Mouse (Mus musculus) hindbrain, embryonic 11.5 days (tissue): ENCODE results near the gene Dnajc13. TPM values are rescaled to one million over a fixed set of nuclear protein-coding genes. Genes with fewer than 3 reads are reported as not detected.

ENCODE experiments used
- ATAC-seq: fragments of 200-750 bp; cut with Nextera tagmentation; 2 replicates; pipeline ENCODE4 v1.8.0; 2017; ENCODE audit warnings: mild to moderate bottlenecking, moderate TSS enrichment, moderate library complexity; ENCODE audit not compliant: low FRiP score
- DNase-seq: peaks from one replicate; pipeline ENCODE4 v3.0.0-alpha.2; 2015; ENCODE audit warnings: low spot score
- H3K27ac ChIP-seq: fragments of 300-500 bp; sonication (generic); 2 replicates; pipeline ENCODE4 v1.5.1; 2014; ENCODE audit warnings: mild to moderate bottlenecking, low read depth, low read length
- H3K27me3 ChIP-seq: fragments of 300-500 bp; sonication (generic); 2 replicates; pipeline ENCODE4 v1.6.1; 2014; ENCODE audit warnings: mild to moderate bottlenecking, low read length, moderate library complexity, mixed read lengths; ENCODE audit not compliant: control insufficient read depth, insufficient read depth
- H3K36me3 ChIP-seq: fragments of 300-500 bp; sonication (generic); 2 replicates; pipeline ENCODE4 v1.6.1; 2014; ENCODE audit warnings: mild to moderate bottlenecking, low read length, moderate library complexity, mixed read lengths; ENCODE audit not compliant: control insufficient read depth, insufficient read depth
- H3K4me1 ChIP-seq: fragments of 300-500 bp; sonication (generic); replicated peaks from 2 replicates; pipeline ENCODE4 v1.6.1; 2014; ENCODE audit warnings: low read length, mixed read lengths; ENCODE audit not compliant: control insufficient read depth, insufficient read depth
- H3K4me2 ChIP-seq: fragments of 300-500 bp; sonication (generic); replicated peaks from 2 replicates; pipeline ENCODE4 v1.6.1; 2014; ENCODE audit warnings: mild to moderate bottlenecking, low read depth, low read length
- H3K4me3 ChIP-seq: fragments of 300-500 bp; sonication (generic); 2 replicates; pipeline ENCODE4 v1.5.1; 2014; ENCODE audit warnings: low read depth, low read length
- H3K9ac ChIP-seq: fragments of 300-500 bp; sonication (generic); 2 replicates; pipeline ENCODE4 v1.6.1; 2014; ENCODE audit warnings: low read depth, low read length
- H3K9me3 ChIP-seq: fragments of 300-500 bp; sonication (generic); 2 replicates; pipeline ENCODE4 v1.6.1; 2016; ENCODE audit warnings: low read length; ENCODE audit not compliant: control insufficient read depth
- WGBS: fragments of 180-500 bp; shearing (Covaris S2); extraction: QIAGEN DNeasy Blood & Tissue Kit; methylation state at CpG from one replicate; pipeline ENCODE4 v1.1.7; 2014; 5-methylcytosine and 5-hydroxymethylcytosine counted together
- polyA plus RNA-seq: library from polyadenylated mRNA; unstranded; fragments of >200 nt; fragmentation: Nextera tagmentation; extraction: Ambion mirVana; gene quantifications from 2 replicates; pipeline ENCODE4 v1.2.1, GENCODE M21; 2014

Dnajc13 gene
- polyA plus RNA-seq, 1 experiment from 2014 or later = 31.5 TPM

- ATAC-seq = no peak
- Histone ChIP-seq H3K9ac (no peak overlapping the region), H3K4me2 (no peak overlapping the region), H3K27ac (no peak overlapping the region), H3K4me1 (no peaks in the 10 kb centered on the region), H3K36me3 (no peaks in the 10 kb centered on the region), H3K4me3 (no peak overlapping the region), H3K27me3 (no peaks in the 10 kb centered on the region), H3K9me3 (no peaks in the 10 kb centered on the region)
- WGBS = 83% methylated on average over 14 of the region's 14 CpGs
- no peak for DNase-seq
These were observed 119.9 kb downstream of the Dnajc13 start for GRCm38 (mm10) chr9:104142805-104143204.

GRCm38 (mm10) chr9:104140351-104140750 is 122.4 kb downstream of the Dnajc13 start:
- Histone ChIP-seq H3K4me1 (no peaks in the 10 kb centered on the region), H3K27me3 (no peaks in the 10 kb centered on the region), H3K9ac (no peak overlapping the region), H3K4me2 (no peak overlapping the region), H3K4me3 (no peak overlapping the region), H3K36me3 (no peaks in the 10 kb centered on the region), H3K9me3 (no peaks in the 10 kb centered on the region), H3K27ac (no peak overlapping the region)
- DNase-seq (no peak), ATAC-seq (no peak)
- 87% methylated on average over 6 of the region's 6 CpGs for WGBS

- Histone ChIP-seq H3K4me1 (no peaks in the 10 kb centered on the region), H3K4me2 (no peak overlapping the region), H3K9me3 (no peaks in the 10 kb centered on the region), H3K27me3 (no peaks in the 10 kb centered on the region), H3K4me3 (no peak overlapping the region), H3K27ac (no peak overlapping the region), H3K9ac (no peak overlapping the region), H3K36me3 (no peaks in the 10 kb centered on the region)
- DNase-seq (no peak), ATAC-seq (no peak)
- WGBS = 88% methylated on average over 9 of the region's 9 CpGs
These were observed 132.5 kb downstream of the Dnajc13 start for GRCm38 (mm10) chr9:104130141-104130755.

GRCm38 (mm10) chr9:104128110-104128509 is 134.6 kb downstream of the Dnajc13 start:
- ATAC-seq (no peak), DNase-seq (no peak)
- no peak overlapping the region for H3K9ac ChIP-seq
- no peaks in the 10 kb centered on the region for H3K9me3 ChIP-seq
- H3K27ac ChIP-seq = no peak overlapping the region
- no peaks in the 10 kb centered on the region for H3K27me3 ChIP-seq
- no peaks in the 10 kb centered on the region for H3K36me3 ChIP-seq
- no peak overlapping the region for H3K4me3 ChIP-seq
- H3K4me1 ChIP-seq = no peaks in the 10 kb centered on the region
- no peak overlapping the region for H3K4me2 ChIP-seq
- WGBS = 44% methylated on average over 2 of the region's 2 CpGs

GRCm38 (mm10) chr9:104126833-104127232 is 135.9 kb downstream of the Dnajc13 start, which contains the start of gene Ackr4:
Ackr4 (minus strand) TSS chr9:104126933.
- Histone ChIP-seq H3K4me3 (no peak within 1 kb of the TSS), H3K27me3 (no peaks in the 10 kb centered on the region), H3K4me2 (no peak within 1 kb of the TSS), H3K4me1 (no peaks in the 10 kb centered on the region), H3K36me3 (no peaks in the 10 kb centered on the region), H3K9me3 (no peaks in the 10 kb centered on the region), H3K9ac (no peak within 1 kb of the TSS), H3K27ac (no peak within 1 kb of the TSS)
- ATAC-seq (no peak), DNase-seq (no peak)
- 71% methylated on average over 3 of the region's 3 CpGs for WGBS

- no peak for ATAC-seq
These were observed 139.1 kb downstream of the Dnajc13 start for GRCm38 (mm10) chr9:104123622-104124021.

GRCm38 (mm10) chr9:104123101-104123500 is 139.6 kb downstream of the Dnajc13 start:
- H3K9me3 ChIP-seq = no peaks in the 10 kb centered on the region
- H3K27me3 ChIP-seq = no peaks in the 10 kb centered on the region
- H3K4me1 ChIP-seq = no peaks in the 10 kb centered on the region
- DNase-seq = no peak
- no peak for ATAC-seq
- no peak overlapping the region for H3K4me2 ChIP-seq
- H3K4me3 ChIP-seq = no peak overlapping the region
- H3K9ac ChIP-seq = no peak overlapping the region
- no peak overlapping the region for H3K27ac ChIP-seq
- H3K36me3 ChIP-seq = no peaks in the 10 kb centered on the region
- whole genome bisulfite sequencing = 84% methylated on average over 5 of the region's 5 CpGs

More at GRCm38 (mm10) chr9:104123622-104124021, 139.1 kb downstream of the Dnajc13 start:
- H3K27ac ChIP-seq = no peak overlapping the region
- no peaks in the 10 kb centered on the region for H3K27me3 ChIP-seq
- no peaks in the 10 kb centered on the region for H3K9me3 ChIP-seq
- H3K36me3 ChIP-seq = no peaks in the 10 kb centered on the region
- H3K4me1 ChIP-seq = no peaks in the 10 kb centered on the region
- H3K4me2 ChIP-seq = no peak overlapping the region
- WGBS = 50% methylated on average over 5 of the region's 5 CpGs
- DNase-seq = no peak
- no peak overlapping the region for H3K4me3 ChIP-seq
- H3K9ac ChIP-seq = no peak overlapping the region

GRCm38 (mm10) chr9:104109151-104109550 is 153.6 kb downstream of the Dnajc13 start:
- no peaks in the 10 kb centered on the region for H3K27me3 ChIP-seq
- ATAC-seq (no peak), DNase-seq (no peak)
- 96% methylated on average over 5 of the region's 5 CpGs for WGBS
- no peak overlapping the region for H3K4me2 ChIP-seq
- H3K27ac ChIP-seq = no peak overlapping the region
- H3K36me3 ChIP-seq = no peaks in the 10 kb centered on the region
- H3K4me3 ChIP-seq = no peak overlapping the region
- no peaks in the 10 kb centered on the region for H3K9me3 ChIP-seq
- no peaks in the 10 kb centered on the region for H3K4me1 ChIP-seq
- H3K9ac ChIP-seq = no peak overlapping the region

GRCm38 (mm10) chr9:104108571-104109143 is 154.1 kb downstream of the Dnajc13 start:
- no peaks in the 10 kb centered on the region for H3K4me1 ChIP-seq
- no peak overlapping the region for H3K4me3 ChIP-seq
- H3K36me3 ChIP-seq = no peaks in the 10 kb centered on the region
- H3K27me3 ChIP-seq = no peaks in the 10 kb centered on the region
- no peak overlapping the region for H3K9ac ChIP-seq
- WGBS = 81% methylated on average over 2 of the region's 2 CpGs
- no peak overlapping the region for H3K4me2 ChIP-seq
- ATAC-seq (no peak), DNase-seq (no peak)
- H3K9me3 ChIP-seq = no peaks in the 10 kb centered on the region
- no peak overlapping the region for H3K27ac ChIP-seq
